8 mouse cellular contexts compared by ENCODE assay signal in genomic region chr7:126376903-126377277, GRCm38 (mm10). TPM values are rescaled to one million over a fixed set of nuclear protein-coding genes. Genes with fewer than 3 reads are reported as not detected.
DNase-seq lines count a peak whose midpoint lies in the region; ATAC-seq and TF ChIP-seq lines count a peak whose summit lies in the region.

No protein-coding gene starts in this region.

- WGBS in forebrain, embryonic 15.5 days = 1% methylated on average over 27 of the region's 27 CpGs
- 2% methylated on average over 27 of the region's 27 CpGs for WGBS in limb, embryonic 14.5 days
- WGBS in neural tube, embryonic 15.5 days = 2% methylated on average over 27 of the region's 27 CpGs

- H3K27ac ChIP-seq in left cerebral cortex, adult 2 months = peak overlapping the region; percentile 87
- 0 out of 2 replicates have a peak overlapping the region, but pooled peaks have one; percentile 6 for H3K27ac ChIP-seq in brown adipose tissue, adult 24 weeks (replicated peaks; ENCODE audit: low read depth, low read length)
- peak overlapping the region; percentile 89 for H3K27ac ChIP-seq in forebrain, embryonic 15.5 days (replicated peaks)
- H3K27ac ChIP-seq in limb, embryonic 14.5 days (replicated peaks; ENCODE audit: low read depth, low read length) = no peak overlapping the region
- H3K27ac ChIP-seq in neural tube, embryonic 15.5 days (replicated peaks) = peak overlapping the region; percentile 65

- TF ChIP-seq CTCF in left cerebral cortex, adult 2 months (IDR thresholded peaks at IDR 0.05) = no peak

- TF ChIP-seq POLR2A in limb, embryonic 14.5 days (IDR thresholded peaks at IDR 0.05; ENCODE audit: borderline replicate concordance, extremely low read depth, insufficient read depth, insufficient read length) = no peak

- intact Hi-C loops in left cerebral cortex, adult 2 months (cut with DNase I) = loop anchor here (1.0 kb wide), 1 partner anchor 116 kb away; no protein-coding TSS in a partner anchor
- intact Hi-C loops in left cerebral cortex, postnatal 36 days (cut with DNase I) = loop anchor here (5.0 kb wide), 1 partner anchor 115 kb away; no protein-coding TSS in a partner anchor

- H3K4me2 ChIP-seq in forebrain, embryonic 15.5 days (replicated peaks) = peak overlapping the region; percentile 86
- peak overlapping the region; percentile 96 for H3K4me2 ChIP-seq in limb, embryonic 14.5 days (replicated peaks; ENCODE audit: low read depth, low read length, severe bottlenecking)
- peak overlapping the region; percentile 97 for H3K4me2 ChIP-seq in neural tube, embryonic 15.5 days

- H3K9ac ChIP-seq in forebrain, embryonic 15.5 days (replicated peaks) = peak overlapping the region; percentile 85
- H3K9ac ChIP-seq in limb, embryonic 14.5 days (ENCODE audit: low read depth, low read length, severe bottlenecking) = peak overlapping the region; percentile 81
- H3K9ac ChIP-seq in neural tube, embryonic 15.5 days (replicated peaks) = peak overlapping the region; percentile 87

- peak overlapping the region; percentile 99 for H3K4me3 ChIP-seq in left cerebral cortex, adult 2 months
- H3K4me3 ChIP-seq in brown adipose tissue, adult 24 weeks (ENCODE audit: insufficient read depth, low read depth, low read length) = peak overlapping the region; percentile 69
- H3K4me3 ChIP-seq in forebrain, embryonic 15.5 days = peak overlapping the region; percentile 86
- peak overlapping the region; percentile 86 for H3K4me3 ChIP-seq in limb, embryonic 14.5 days (replicated peaks; ENCODE audit: low read length)
- peak overlapping the region; percentile 97 for H3K4me3 ChIP-seq in neural tube, embryonic 15.5 days (replicated peaks)

- H3K27me3 ChIP-seq in forebrain, embryonic 15.5 days = no peaks in the 10 kb centered on the region
- no peaks in the 10 kb centered on the region for H3K27me3 ChIP-seq in limb, embryonic 14.5 days (ENCODE audit: control insufficient read depth, insufficient read depth, low read length)
- H3K27me3 ChIP-seq in neural tube, embryonic 15.5 days (replicated peaks) = no peaks in the 10 kb centered on the region

- no peaks in the 10 kb centered on the region for H3K9me3 ChIP-seq in forebrain, embryonic 15.5 days
- H3K9me3 ChIP-seq in limb, embryonic 14.5 days (ENCODE audit: control insufficient read depth, low read length) = no peaks in the 10 kb centered on the region
- H3K9me3 ChIP-seq in neural tube, embryonic 15.5 days (replicated peaks) = no peaks in the 10 kb centered on the region

- ATAC-seq in forebrain, embryonic 15.5 days (replicated peaks) = peak; percentile 77
- peak; percentile 31 for ATAC-seq in limb, embryonic 14.5 days (ENCODE audit: low FRiP score, low read depth)
- ATAC-seq in neural tube, embryonic 15.5 days (ENCODE audit: low FRiP score) = peak; percentile 73

- peaks cover 9% of the 10 kb centered on the region for H3K4me1 ChIP-seq in brown adipose tissue, adult 24 weeks (ENCODE audit: control insufficient read depth, insufficient read depth, insufficient read length, low read length)
- H3K4me1 ChIP-seq in forebrain, embryonic 15.5 days = peaks cover 23% of the 10 kb centered on the region
- H3K4me1 ChIP-seq in limb, embryonic 14.5 days (ENCODE audit: control insufficient read depth, insufficient read depth, low read length) = peaks cover 7% of the 10 kb centered on the region
- peaks cover 32% of the 10 kb centered on the region for H3K4me1 ChIP-seq in neural tube, embryonic 15.5 days

- DNase-seq in left cerebral cortex, adult 2 months (ENCODE audit: extremely low spot score in 1 of 2, low spot score in 2 of 2) = no peak
- DNase-seq in left cerebral cortex, postnatal 36 days (ENCODE audit: low spot score in 2 of 2) = no peak
- DNase-seq in limb, embryonic 14.5 days (ENCODE audit: low spot score) = no peak
- DNase-seq in urinary bladder, postnatal 36 days (ENCODE audit: low spot score in 2 of 2) = no peak
- no peak for DNase-seq in layer of hippocampus, postnatal 25 days (ENCODE audit: extremely low spot score in 1 of 2, low spot score in 1 of 2)

- H3K36me3 ChIP-seq in forebrain, embryonic 15.5 days = peaks cover 18% of the 10 kb centered on the region
- peaks cover 26% of the 10 kb centered on the region for H3K36me3 ChIP-seq in limb, embryonic 14.5 days (ENCODE audit: control insufficient read depth, insufficient read depth, low read length)
- peaks cover 18% of the 10 kb centered on the region for H3K36me3 ChIP-seq in neural tube, embryonic 15.5 days

RNA-seq across cellular contexts. Expression of gene Spns1, which starts 0.4 kb away (rescaled TPM):
- total RNA-seq in left cerebral cortex, adult 2 months (2021) = 10 to 100 TPM; 85.0 to 95.6 TPM
- total RNA-seq in left cerebral cortex, postnatal 36 days (2021) = 10 to 100 TPM; 81.5 to 85.5 TPM
- 10.1 and 12.6 TPM in 2 replicates for polyA plus RNA-seq in brown adipose tissue, adult 24 weeks (2012; ENCODE audit: insufficient read depth, insufficient read length, missing spikeins)
- polyA plus RNA-seq in forebrain, embryonic 15.5 days (2015; fragmentation: Nextera tagmentation; extraction: Ambion mirVana) = 72.9 and 75.8 TPM in 2 replicates
- polyA plus RNA-seq in limb, embryonic 14.5 days (2012; rRNA removed) = 158 and 195 TPM in 2 replicates
- 47.0 and 51.7 TPM in 2 replicates for polyA plus RNA-seq in limb, embryonic 14.5 days (2014; fragmentation: Nextera tagmentation; extraction: Ambion mirVana)
- 82.4 and 92.7 TPM in 2 replicates for polyA plus RNA-seq in neural tube, embryonic 15.5 days (2015; fragmentation: Nextera tagmentation; extraction: Ambion mirVana)
- total RNA-seq in layer of hippocampus, postnatal 25 days (2021) = 10 to 100 TPM; 87.5 to 89.6 TPM

RNA-seq across cellular contexts. Expression of gene Lat, which starts 7.5 kb away (rescaled TPM):
- total RNA-seq in left cerebral cortex, adult 2 months (2021) = 1 to 10 TPM in 1 of 2 experiments, under 1 TPM in 1; 0.93 to 1.2 TPM
- total RNA-seq in left cerebral cortex, postnatal 36 days (2021) = 1 to 10 TPM in 1 of 2 experiments, under 1 TPM in 1; 0.57 to 1.5 TPM
- polyA plus RNA-seq in brown adipose tissue, adult 24 weeks (2012; ENCODE audit: insufficient read depth, insufficient read length, missing spikeins) = 1.7 TPM in 1 of 2 replicates, not detected in the other
- polyA plus RNA-seq in forebrain, embryonic 15.5 days (2015; fragmentation: Nextera tagmentation; extraction: Ambion mirVana) = 0.67 and 1.1 TPM in 2 replicates
- 3.7 and 4.1 TPM in 2 replicates for polyA plus RNA-seq in limb, embryonic 14.5 days (2012; rRNA removed)
- 2.7 and 4.1 TPM in 2 replicates for polyA plus RNA-seq in limb, embryonic 14.5 days (2014; fragmentation: Nextera tagmentation; extraction: Ambion mirVana)
- polyA plus RNA-seq in neural tube, embryonic 15.5 days (2015; fragmentation: Nextera tagmentation; extraction: Ambion mirVana) = 0.56 and 31.7 TPM in 2 replicates
- total RNA-seq in layer of hippocampus, postnatal 25 days (2021) = 1 to 10 TPM; 1.1 to 1.3 TPM

RNA-seq across cellular contexts. Expression of gene Nfatc2ip, which starts 19.6 kb away (rescaled TPM):
- total RNA-seq in left cerebral cortex, adult 2 months (2021) = 1 to 10 TPM; 6.2 to 6.8 TPM
- 1 to 10 TPM; 5.2 to 5.5 TPM for total RNA-seq in left cerebral cortex, postnatal 36 days (2021)
- 1.2 and 2.5 TPM in 2 replicates for polyA plus RNA-seq in brown adipose tissue, adult 24 weeks (2012; ENCODE audit: insufficient read depth, insufficient read length, missing spikeins)
- 2.6 and 3.0 TPM in 2 replicates for polyA plus RNA-seq in forebrain, embryonic 15.5 days (2015; fragmentation: Nextera tagmentation; extraction: Ambion mirVana)
- 10.2 and 11.9 TPM in 2 replicates for polyA plus RNA-seq in limb, embryonic 14.5 days (2012; rRNA removed)
- 3.1 and 3.5 TPM in 2 replicates for polyA plus RNA-seq in limb, embryonic 14.5 days (2014; fragmentation: Nextera tagmentation; extraction: Ambion mirVana)
- 2.4 and 2.8 TPM in 2 replicates for polyA plus RNA-seq in neural tube, embryonic 15.5 days (2015; fragmentation: Nextera tagmentation; extraction: Ambion mirVana)
- 1 to 10 TPM; 5.8 to 8.4 TPM for total RNA-seq in layer of hippocampus, postnatal 25 days (2021)

RNA-seq across cellular contexts. Expression of gene Cd19, which starts 37.8 kb away (rescaled TPM):
- not detected for total RNA-seq in left cerebral cortex, adult 2 months (2021)
- not detected for total RNA-seq in left cerebral cortex, postnatal 36 days (2021)
- 2.4 TPM in 1 of 2 replicates, not detected in the other for polyA plus RNA-seq in brown adipose tissue, adult 24 weeks (2012; ENCODE audit: insufficient read depth, insufficient read length, missing spikeins)
- polyA plus RNA-seq in forebrain, embryonic 15.5 days (2015; fragmentation: Nextera tagmentation; extraction: Ambion mirVana) = not detected in 2 replicates
- 0.09 and 0.18 TPM in 2 replicates for polyA plus RNA-seq in limb, embryonic 14.5 days (2012; rRNA removed)
- polyA plus RNA-seq in limb, embryonic 14.5 days (2014; fragmentation: Nextera tagmentation; extraction: Ambion mirVana) = 0.19 TPM in 1 of 2 replicates, not detected in the other
- polyA plus RNA-seq in neural tube, embryonic 15.5 days (2015; fragmentation: Nextera tagmentation; extraction: Ambion mirVana) = 0.22 and 0.26 TPM in 2 replicates
- not detected for total RNA-seq in layer of hippocampus, postnatal 25 days (2021)

RNA-seq across cellular contexts. Expression of gene Rabep2, which starts 51.7 kb away (rescaled TPM):
- 10 to 100 TPM; 14.7 to 14.8 TPM for total RNA-seq in left cerebral cortex, adult 2 months (2021)
- 10 to 100 TPM; 11.0 to 11.6 TPM for total RNA-seq in left cerebral cortex, postnatal 36 days (2021)
- 2.9 and 6.4 TPM in 2 replicates for polyA plus RNA-seq in brown adipose tissue, adult 24 weeks (2012; ENCODE audit: insufficient read depth, insufficient read length, missing spikeins)
- polyA plus RNA-seq in forebrain, embryonic 15.5 days (2015; fragmentation: Nextera tagmentation; extraction: Ambion mirVana) = 23.6 and 26.9 TPM in 2 replicates
- polyA plus RNA-seq in limb, embryonic 14.5 days (2012; rRNA removed) = 35.1 and 35.2 TPM in 2 replicates
- 30.7 and 31.2 TPM in 2 replicates for polyA plus RNA-seq in limb, embryonic 14.5 days (2014; fragmentation: Nextera tagmentation; extraction: Ambion mirVana)
- 22.2 and 22.9 TPM in 2 replicates for polyA plus RNA-seq in neural tube, embryonic 15.5 days (2015; fragmentation: Nextera tagmentation; extraction: Ambion mirVana)
- 10 to 100 TPM in 1 of 2 experiments, 1 to 10 TPM in 1; 9.8 to 13.5 TPM for total RNA-seq in layer of hippocampus, postnatal 25 days (2021)
